Mouse (Mus musculus) colon, adult 2 months (tissue): Measurements from ENCODE around the gene Vmn1r215. TPM values are rescaled to one million over a fixed set of nuclear protein-coding genes. Genes with fewer than 3 reads are reported as not detected.

Experiments
- polyA plus RNA-seq: library from polyadenylated mRNA; depleted of rRNA; stranded (reverse); fragments of >200 nt; gene quantifications from 2 replicates; pipeline ENCODE4 v1.2.3, GENCODE M21; 2012; rRNA removed

The Vmn1r215 gene
- polyA plus RNA-seq = not detected in 2 replicates

DNA sequence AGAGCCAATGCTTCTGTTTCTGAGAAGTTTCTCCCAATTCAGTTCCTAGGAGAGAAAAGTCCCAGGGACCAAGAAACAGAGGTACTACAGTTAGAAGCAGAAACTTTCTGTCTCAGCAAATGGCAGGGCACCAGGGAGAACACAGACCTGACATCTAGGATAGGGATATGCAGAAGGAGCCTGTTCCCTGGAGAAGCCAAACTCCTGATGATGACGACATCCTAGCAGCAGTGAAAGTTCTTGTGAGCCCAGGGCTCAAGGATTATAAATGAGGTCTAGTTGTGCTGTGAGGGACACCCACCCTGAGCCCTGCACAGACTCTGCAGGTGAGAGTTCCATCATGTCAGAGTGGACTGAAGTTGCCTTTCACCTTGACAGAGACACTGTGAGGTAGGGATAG, at the start of gene Vmn1r215:
Vmn1r215 (plus strand) TSS at position 301 of the 400 bp plus-strand sequence.

DNA sequence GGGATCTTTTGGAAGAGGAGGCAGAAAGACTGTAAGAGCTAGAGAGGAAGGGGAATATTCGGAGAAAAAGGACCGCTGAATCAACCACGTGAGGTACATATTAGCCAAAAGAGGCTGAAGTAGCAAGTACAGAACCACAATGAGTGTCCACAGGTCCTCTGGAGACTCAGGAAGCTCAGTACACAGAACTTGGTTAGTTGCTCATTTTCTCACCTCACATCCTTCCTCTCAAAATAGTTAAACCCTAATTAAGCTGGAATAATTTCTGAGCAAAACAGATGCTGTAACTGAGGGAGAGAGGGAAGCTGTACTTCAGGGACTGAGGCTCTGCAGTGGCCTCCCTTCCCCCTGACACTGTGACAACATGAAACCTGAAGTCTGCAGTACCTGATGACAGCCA, 37.7 kb upstream of the Vmn1r215 start, which contains the start of gene Vmn1r214:
Vmn1r214 (plus strand) TSS at position 301 of the 400 bp plus-strand sequence.

DNA sequence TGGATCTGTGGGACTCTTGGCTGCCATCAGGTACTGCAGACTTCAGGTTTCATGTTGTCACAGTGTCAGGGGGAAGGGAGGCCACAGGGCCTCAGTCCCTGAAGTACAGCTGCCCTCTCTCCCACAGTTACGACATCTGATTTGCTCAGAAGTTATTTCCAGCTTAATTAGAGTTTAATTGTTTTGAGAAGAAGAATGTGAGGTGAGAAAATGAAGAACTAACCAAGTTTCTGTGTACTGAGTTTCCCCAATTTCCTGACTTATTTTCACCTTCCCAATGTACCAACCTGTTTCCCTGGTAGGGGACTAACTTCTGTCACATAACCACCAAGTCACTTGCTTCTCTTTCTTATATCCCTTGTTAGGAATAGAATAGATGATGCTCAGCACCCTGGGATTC, 50.3 kb downstream of the Vmn1r215 start, which contains the start of gene Vmn1r217:
Vmn1r217 (minus strand) TSS at position 101 of the 400 bp plus-strand sequence.

Other genes starting within 250 kb of the Vmn1r215 start
- gene Vmn1r210, start 236.7 kb upstream of the Vmn1r215 start, polyA plus RNA-seq = not detected in 2 replicates
- not detected in 2 replicates for gene Vmn1r211, start 210.5 kb upstream of the Vmn1r215 start, polyA plus RNA-seq
- not detected in 2 replicates for gene Vmn1r212, start 183.8 kb upstream of the Vmn1r215 start, polyA plus RNA-seq
- gene Vmn1r213, start 60.4 kb upstream of the Vmn1r215 start, polyA plus RNA-seq = not detected in 2 replicates
- gene Vmn1r214, start 37.6 kb upstream of the Vmn1r215 start, polyA plus RNA-seq = not detected in 2 replicates
- not detected in 2 replicates for gene Vmn1r217, start 50.2 kb downstream of the Vmn1r215 start, polyA plus RNA-seq
- not detected in 2 replicates for gene Vmn1r218, start 65.1 kb downstream of the Vmn1r215 start, polyA plus RNA-seq
- not detected in 2 replicates for gene Vmn1r219, start 91.3 kb downstream of the Vmn1r215 start, polyA plus RNA-seq
- not detected in 2 replicates for gene Vmn1r220, start 120.0 kb downstream of the Vmn1r215 start, polyA plus RNA-seq
- gene Vmn1r221, start 146.1 kb downstream of the Vmn1r215 start, polyA plus RNA-seq = not detected in 2 replicates
- not detected in 2 replicates for gene Vmn1r222, start 167.9 kb downstream of the Vmn1r215 start, polyA plus RNA-seq
- not detected in 2 replicates for gene Vmn1r223, start 179.1 kb downstream of the Vmn1r215 start, polyA plus RNA-seq